ENCODE assay signal across 8 mouse cellular contexts in genomic region chr16:56885824-56886615, GRCm38 (mm10). TPM values are rescaled to one million over a fixed set of nuclear protein-coding genes. Genes with fewer than 3 reads are reported as not detected.
DNase-seq lines count a peak whose midpoint lies in the region; ATAC-seq and TF ChIP-seq lines count a peak whose summit lies in the region.

TSS of gene Tmem45a (minus strand) at chr16:56886166.

- DNase-seq in ZHBTc4 (ENCODE audit: low read depth, low spot score) = peak; percentile 92
- DNase-seq in cerebellum, postnatal 14 days = peak; percentile 75 to 83
- peak; percentile 58 to 65 for DNase-seq in frontal cortex, postnatal 25 days (ENCODE audit: low spot score in 2 of 2)
- peak; percentile 16 for DNase-seq in layer of hippocampus, adult 9-10 months (ENCODE audit: low spot score)
- peak; percentile 53 for DNase-seq in lung, adult 2 months
- DNase-seq in ovary, postnatal 36 days (ENCODE audit: low spot score) = peak; percentile 91
- peak; percentile 76 for DNase-seq in urinary bladder, postnatal 10 days (ENCODE audit: low spot score)

- no peaks in the 10 kb centered on the region for H3K27me3 ChIP-seq in hindbrain, embryonic 12.5 days

- peak within 1 kb of the TSS; percentile 65 for H3K4me2 ChIP-seq in hindbrain, embryonic 12.5 days (replicated peaks)

- no peak for TF ChIP-seq CTCF in lung, adult 2 months (IDR thresholded peaks at IDR 0.05; ENCODE audit: insufficient read depth, low read length)

- H3K36me3 ChIP-seq in hindbrain, embryonic 12.5 days = no peaks in the 10 kb centered on the region

- 6% methylated on average over 25 of the region's 25 CpGs for WGBS in hindbrain, embryonic 12.5 days
- WGBS in lung, adult 2 months = 5% methylated on average over 25 of the region's 25 CpGs

- H3K4me3 ChIP-seq in hindbrain, embryonic 12.5 days = peak within 1 kb of the TSS; percentile 39
- peak within 1 kb of the TSS; percentile 76 for H3K4me3 ChIP-seq in lung, adult 2 months (replicated peaks; ENCODE audit: extremely low read depth, low read depth, low read length)

- H3K27ac ChIP-seq in hindbrain, embryonic 12.5 days = no peak within 1 kb of the TSS

- no peaks in the 10 kb centered on the region for H3K4me1 ChIP-seq in hindbrain, embryonic 12.5 days
- no peaks in the 10 kb centered on the region for H3K4me1 ChIP-seq in lung, adult 2 months (ENCODE audit: control insufficient read depth, insufficient read depth, low read length)

- peak; percentile 60; the same call in 1 of the 2 replicates for TF ChIP-seq POLR2A in lung, adult 2 months (IDR thresholded peaks at IDR 0.05; ENCODE audit: borderline replicate concordance, extremely low read depth, low read depth, low read length)

- no peaks in the 10 kb centered on the region for H3K9me3 ChIP-seq in hindbrain, embryonic 12.5 days (replicated peaks)

- H3K9ac ChIP-seq in hindbrain, embryonic 12.5 days = peak within 1 kb of the TSS; percentile 5; the same call in 1 of the 2 replicates

- ATAC-seq in hindbrain, embryonic 12.5 days (ENCODE audit: low FRiP score) = peak; percentile 100

RNA-seq across cellular contexts. Expression of gene Tmem45a, which starts in this region (rescaled TPM):
- 13.4 and 13.6 TPM in 2 replicates for polyA plus RNA-seq in hindbrain, embryonic 12.5 days (2016; fragmentation: Nextera tagmentation; extraction: Ambion mirVana)
- 2.2 and 5.1 TPM in 2 replicates for polyA plus RNA-seq in lung, adult 2 months (2012; rRNA removed)

Comparison
In these comparisons a context has a peak if more than half of its experiments do, and no peak if none do; other contexts are left out.
1. DNase-seq: peak in every context shown above with its lines; median percentile 92 in ZHBTc4; 91 in ovary, postnatal 36 days; 79 in cerebellum, postnatal 14 days; 76 in urinary bladder, postnatal 10 days; 62 in frontal cortex, postnatal 25 days; 53 in lung, adult 2 months; 16 in layer of hippocampus, adult 9-10 months.